Mouse (Mus musculus) neural tube, embryonic 12.5 days (tissue): ENCODE results near the gene Olfr718-ps1. TPM values are rescaled to one million over a fixed set of nuclear protein-coding genes. Genes with fewer than 3 reads are reported as not detected.

Experiments used
- ATAC-seq: fragments of 200-750 bp; cut with Nextera tagmentation; 2 replicates; pipeline ENCODE4 v1.8.0; 2017; ENCODE audit warnings: low read depth, mild to moderate bottlenecking, moderate TSS enrichment, moderate library complexity; ENCODE audit not compliant: low FRiP score
- H3K27ac ChIP-seq: fragments of 300-500 bp; sonication (generic); 2 replicates; pipeline ENCODE4 v1.5.1; 2016
- H3K27me3 ChIP-seq: fragments of 300-500 bp; sonication (generic); replicated peaks from 2 replicates; pipeline ENCODE4 v1.6.1; 2016; ENCODE audit warnings: mild to moderate bottlenecking
- H3K36me3 ChIP-seq: fragments of 300-500 bp; sonication (generic); 2 replicates; pipeline ENCODE4 v1.6.1; 2016; ENCODE audit warnings: mild to moderate bottlenecking
- H3K4me1 ChIP-seq: fragments of 300-500 bp; sonication (generic); 2 replicates; pipeline ENCODE4 v1.6.1; 2016
- H3K4me2 ChIP-seq: fragments of 300-500 bp; sonication (generic); replicated peaks from 2 replicates; pipeline ENCODE4 v1.6.1; 2016; ENCODE audit warnings: mild to moderate bottlenecking
- H3K4me3 ChIP-seq: fragments of 300-500 bp; sonication (generic); 2 replicates; pipeline ENCODE4 v1.5.1; 2016
- H3K9ac ChIP-seq: fragments of 300-500 bp; sonication (generic); 2 replicates; pipeline ENCODE4 v1.6.1; 2016; ENCODE audit warnings: mild to moderate bottlenecking
- H3K9me3 ChIP-seq: fragments of 300-500 bp; sonication (generic); 2 replicates; pipeline ENCODE4 v1.6.1; 2016; ENCODE audit warnings: mild to moderate bottlenecking
- WGBS: fragments of 180-500 bp; shearing (Covaris S2); methylation state at CpG from one replicate; pipeline ENCODE4 v1.1.7; 2016; 5-methylcytosine and 5-hydroxymethylcytosine counted together
- polyA plus RNA-seq: library from polyadenylated mRNA; unstranded; fragments of >200 nt; fragmentation: Nextera tagmentation; extraction: Ambion mirVana; gene quantifications from 2 replicates; pipeline ENCODE4 v1.2.1, GENCODE M21; 2016

Gene Olfr718-ps1
- polyA plus RNA-seq, 1 experiment from 2014 or later: not detected

- Histone ChIP-seq H3K36me3 (no peaks in the 10 kb centered on the region), H3K27ac (no peak overlapping the region), H3K9me3 (peaks cover 9% of the 10 kb centered on the region; the same call in 1 of the 2 replicates), H3K4me1 (no peaks in the 10 kb centered on the region; the same call in 1 of the 2 replicates), H3K4me2 (no peak overlapping the region), H3K4me3 (no peak overlapping the region), H3K9ac (no peak overlapping the region), H3K27me3 (no peaks in the 10 kb centered on the region)
- no peak for ATAC-seq
- WGBS: 93% methylated on average over 9 of the region's 9 CpGs
Measured at GRCm38 (mm10) chr5:143126089-143126488, 21.3 kb downstream of the Olfr718-ps1 start.

- Histone ChIP-seq H3K9me3 (peaks cover 9% of the 10 kb centered on the region; the same call in 1 of the 2 replicates), H3K27me3 (no peaks in the 10 kb centered on the region), H3K4me3 (no peak overlapping the region), H3K4me1 (no peaks in the 10 kb centered on the region; the same call in 1 of the 2 replicates), H3K36me3 (no peaks in the 10 kb centered on the region), H3K9ac (no peak overlapping the region), H3K27ac (no peak overlapping the region), H3K4me2 (no peak overlapping the region)
- WGBS: 60% methylated on average over 7 of the region's 7 CpGs
- ATAC-seq: no peak
Measured at GRCm38 (mm10) chr5:143125601-143126000, 21.8 kb downstream of the Olfr718-ps1 start.

DNA sequence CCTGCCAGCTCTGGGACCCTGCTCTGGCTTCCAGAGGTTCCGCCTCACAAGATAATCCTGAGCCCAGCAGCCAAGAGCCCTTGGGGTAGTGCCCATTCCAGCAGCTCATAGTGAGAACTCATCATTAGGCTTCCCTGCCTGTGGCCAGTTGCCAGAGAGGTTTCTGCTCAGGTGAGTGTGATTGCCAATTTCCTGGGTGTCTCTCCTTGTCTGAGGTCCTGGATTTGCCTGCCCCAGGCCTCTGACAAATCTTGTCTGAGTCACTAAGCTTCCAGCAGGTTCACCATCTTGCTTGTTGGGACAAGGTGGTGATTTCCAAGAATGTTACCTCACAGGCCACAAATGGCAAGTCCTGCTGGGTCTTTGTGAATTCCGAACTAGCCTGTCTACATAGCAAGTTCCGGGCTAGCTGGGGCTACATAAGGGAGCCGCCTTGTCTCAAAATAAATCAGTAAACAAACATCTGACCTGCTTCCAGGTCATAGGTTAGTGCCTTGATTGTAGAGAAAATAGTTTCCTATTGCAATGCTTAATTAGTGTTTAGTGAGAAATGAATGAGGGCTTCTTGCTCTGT is 22.5 kb downstream of the Olfr718-ps1 start:
- Histone ChIP-seq H3K4me2 (no peak overlapping the region), H3K27ac (no peak overlapping the region), H3K9ac (no peak overlapping the region), H3K9me3 (peaks cover 9% of the 10 kb centered on the region; the same call in 1 of the 2 replicates), H3K36me3 (no peaks in the 10 kb centered on the region), H3K27me3 (no peaks in the 10 kb centered on the region), H3K4me1 (no peaks in the 10 kb centered on the region; the same call in 1 of the 2 replicates), H3K4me3 (no peak overlapping the region)
- 91% methylated on average over 4 of the region's 4 CpGs for WGBS
- no peak for ATAC-seq

GRCm38 (mm10) chr5:143122673-143123072 is 24.7 kb downstream of the Olfr718-ps1 start:
- Histone ChIP-seq H3K9ac (no peak overlapping the region), H3K4me1 (no peaks in the 10 kb centered on the region; the same call in 1 of the 2 replicates), H3K4me2 (no peak overlapping the region), H3K9me3 (no peaks in the 10 kb centered on the region), H3K27me3 (no peaks in the 10 kb centered on the region), H3K27ac (no peak overlapping the region), H3K36me3 (no peaks in the 10 kb centered on the region), H3K4me3 (no peak overlapping the region)
- 39% methylated on average over 1 of the region's 1 CpGs for WGBS
- ATAC-seq: no peak

GRCm38 (mm10) chr5:143122125-143122524 is 25.3 kb downstream of the Olfr718-ps1 start:
- no peak overlapping the region for H3K4me2 ChIP-seq
- no peak overlapping the region for H3K4me3 ChIP-seq
- no peaks in the 10 kb centered on the region; the same call in 1 of the 2 replicates for H3K4me1 ChIP-seq
- no peaks in the 10 kb centered on the region for H3K27me3 ChIP-seq
- H3K36me3 ChIP-seq: no peaks in the 10 kb centered on the region
- H3K9ac ChIP-seq: no peak overlapping the region
- WGBS: 82% methylated on average over 8 of the region's 8 CpGs
- H3K9me3 ChIP-seq: no peaks in the 10 kb centered on the region
- no peak for ATAC-seq
- H3K27ac ChIP-seq: no peak overlapping the region

GRCm38 (mm10) chr5:143112281-143113246 is 34.8 kb downstream of the Olfr718-ps1 start, which contains the start of gene Rnf216:
Rnf216 (minus strand) TSS chr5:143112994.
- Histone ChIP-seq H3K9ac (peak within 1 kb of the TSS; percentile 93), H3K27me3 (no peaks in the 10 kb centered on the region), H3K4me3 (peak within 1 kb of the TSS; percentile 87), H3K9me3 (no peaks in the 10 kb centered on the region), H3K4me1 (peaks cover 10% of the 10 kb centered on the region; the same call in 1 of the 2 replicates), H3K36me3 (peaks cover 3% of the 10 kb centered on the region; the same call in 1 of the 2 replicates), H3K27ac (peak within 1 kb of the TSS; percentile 77), H3K4me2 (peak within 1 kb of the TSS; percentile 90)
- ATAC-seq: peak; percentile 97
- WGBS: 1% methylated on average over 110 of the region's 110 CpGs

- no peak overlapping the region for H3K9ac ChIP-seq
- ATAC-seq: no peak
- H3K36me3 ChIP-seq: peaks cover 3% of the 10 kb centered on the region; the same call in 1 of the 2 replicates
- H3K27ac ChIP-seq: no peak overlapping the region
- WGBS: 94% methylated on average over 3 of the region's 3 CpGs
- no peak overlapping the region for H3K4me2 ChIP-seq
- H3K9me3 ChIP-seq: no peaks in the 10 kb centered on the region
- no peaks in the 10 kb centered on the region for H3K27me3 ChIP-seq
- no peak overlapping the region for H3K4me3 ChIP-seq
- peaks cover 9% of the 10 kb centered on the region; the same call in 1 of the 2 replicates for H3K4me1 ChIP-seq
Measured at GRCm38 (mm10) chr5:143106842-143107241, 40.5 kb downstream of the Olfr718-ps1 start.

DNA sequence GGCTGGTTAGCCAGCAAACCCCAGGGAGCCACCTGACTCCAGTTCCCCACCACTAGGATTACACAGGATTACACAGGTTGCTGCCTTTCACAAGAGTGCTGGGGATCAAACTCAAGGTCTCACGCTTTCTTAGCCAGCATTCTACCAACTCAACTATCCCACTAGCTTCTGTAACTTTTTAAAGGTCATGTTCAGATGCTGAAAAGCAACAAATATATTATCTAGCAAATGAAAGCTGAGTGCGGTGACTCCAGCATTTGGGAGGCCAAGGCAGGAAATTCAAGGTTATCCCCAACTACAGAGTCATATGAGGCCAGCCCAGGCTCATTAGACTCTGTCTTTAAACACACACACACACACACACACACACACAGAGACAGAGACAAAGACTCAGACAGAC is 44.1 kb downstream of the Olfr718-ps1 start:
- no peak overlapping the region for H3K4me2 ChIP-seq
- no peak overlapping the region for H3K27ac ChIP-seq
- H3K9ac ChIP-seq: no peak overlapping the region
- H3K36me3 ChIP-seq: no peaks in the 10 kb centered on the region
- H3K9me3 ChIP-seq: no peaks in the 10 kb centered on the region
- WGBS: 94% methylated on average over 2 of the region's 2 CpGs
- no peaks in the 10 kb centered on the region for H3K4me1 ChIP-seq
- H3K27me3 ChIP-seq: no peaks in the 10 kb centered on the region
- ATAC-seq: no peak
- H3K4me3 ChIP-seq: no peak overlapping the region

- no peaks in the 10 kb centered on the region for H3K4me1 ChIP-seq
- H3K4me2 ChIP-seq: no peak overlapping the region
- no peaks in the 10 kb centered on the region for H3K9me3 ChIP-seq
- ATAC-seq: no peak
- H3K27me3 ChIP-seq: no peaks in the 10 kb centered on the region
- 86% methylated on average over 1 of the region's 1 CpGs for WGBS
- H3K4me3 ChIP-seq: no peak overlapping the region
- no peaks in the 10 kb centered on the region for H3K36me3 ChIP-seq
- H3K27ac ChIP-seq: no peak overlapping the region
- no peak overlapping the region for H3K9ac ChIP-seq
Measured at GRCm38 (mm10) chr5:143101626-143102025, 45.8 kb downstream of the Olfr718-ps1 start.

- Histone ChIP-seq H3K36me3 (peaks cover 29% of the 10 kb centered on the region), H3K27ac (no peak overlapping the region), H3K9me3 (no peaks in the 10 kb centered on the region), H3K27me3 (no peaks in the 10 kb centered on the region), H3K4me1 (no peaks in the 10 kb centered on the region), H3K9ac (no peak overlapping the region), H3K4me2 (no peak overlapping the region), H3K4me3 (no peak overlapping the region)
- 96% methylated on average over 7 of the region's 7 CpGs for WGBS
- ATAC-seq: no peak
Measured at GRCm38 (mm10) chr5:143095256-143095655, 52.1 kb downstream of the Olfr718-ps1 start.

- Histone ChIP-seq H3K4me2 (no peak overlapping the region), H3K9ac (no peak overlapping the region), H3K4me1 (no peaks in the 10 kb centered on the region), H3K9me3 (no peaks in the 10 kb centered on the region), H3K27ac (no peak overlapping the region), H3K27me3 (no peaks in the 10 kb centered on the region), H3K36me3 (peaks cover 47% of the 10 kb centered on the region), H3K4me3 (no peak overlapping the region)
- ATAC-seq: no peak
- WGBS: 75% methylated on average over 3 of the region's 3 CpGs
Measured at GRCm38 (mm10) chr5:143092891-143093290, 54.5 kb downstream of the Olfr718-ps1 start.

DNA sequence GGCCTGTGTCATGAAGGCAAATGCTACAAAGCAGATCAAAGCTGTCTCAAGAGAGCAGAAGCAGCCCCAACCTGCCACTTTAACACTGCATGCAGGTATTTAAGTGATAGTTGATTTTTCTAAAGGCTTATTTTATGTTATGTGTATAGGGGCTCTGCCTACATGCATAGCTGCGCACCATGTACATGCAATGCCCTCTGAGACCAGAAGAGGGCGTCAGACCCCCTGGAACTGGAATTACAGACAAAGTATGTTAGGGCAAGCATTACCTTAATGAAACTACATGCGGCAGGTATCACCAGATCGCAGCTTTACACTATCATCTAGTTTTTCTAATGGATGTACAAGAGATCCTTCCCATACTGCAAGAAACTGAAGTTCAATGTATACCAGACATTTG is 62.5 kb downstream of the Olfr718-ps1 start:
- 72% methylated on average over 4 of the region's 4 CpGs for WGBS
- Histone ChIP-seq H3K4me1 (no peaks in the 10 kb centered on the region), H3K9me3 (no peaks in the 10 kb centered on the region), H3K27ac (no peak overlapping the region), H3K27me3 (no peaks in the 10 kb centered on the region), H3K9ac (no peak overlapping the region), H3K36me3 (peaks cover 55% of the 10 kb centered on the region), H3K4me2 (no peak overlapping the region), H3K4me3 (no peak overlapping the region)
- ATAC-seq: no peak
